Mouse (Mus musculus): ENCODE data around the gene Gna12. TPM values are rescaled to one million over a fixed set of nuclear protein-coding genes. Genes with fewer than 3 reads are reported as not detected.

Gna12 gene
- polyA plus RNA-seq, 1 experiment: 42.1 TPM

DNA sequence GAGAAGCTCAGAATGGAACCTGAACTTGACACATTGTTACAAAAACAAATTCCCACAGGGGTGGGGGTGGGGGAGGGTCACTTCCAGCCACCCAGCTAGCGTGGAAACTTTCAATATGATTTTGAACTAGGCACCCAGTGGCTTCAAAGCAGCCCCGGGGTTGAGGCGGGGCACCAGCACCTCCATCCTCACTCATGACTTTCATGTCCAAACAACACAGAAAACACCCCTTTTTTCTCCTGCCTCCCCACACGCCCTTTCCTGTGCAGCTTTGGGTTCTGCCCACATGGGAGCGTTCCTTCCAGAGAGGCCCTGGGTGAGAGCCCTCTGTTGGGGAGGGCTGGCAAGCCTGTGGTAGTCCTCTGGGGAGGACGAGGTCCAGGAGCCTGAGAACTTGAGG is 41.0 kb upstream of the Gna12 start:
- H3K79me2 ChIP-seq (ENCODE audit: control insufficient read depth, insufficient read depth): no peaks in the 10 kb centered on the region
- no peak overlapping the region for H3K4me3 ChIP-seq (ENCODE audit: insufficient read depth, poor library complexity, severe bottlenecking)
- TF ChIP-seq FOSL1 (IDR thresholded peaks at IDR 0.05; ENCODE audit: insufficient read depth, low read length, poor library complexity, severe bottlenecking) (no peak), MYOD1 (IDR thresholded peaks at IDR 0.05; ENCODE audit: control insufficient read depth, insufficient read length, low read depth) (no peak)
- H3K79me3 ChIP-seq (ENCODE audit: low read depth): no peaks in the 10 kb centered on the region
- H3K27me3 ChIP-seq (ENCODE audit: control insufficient read depth, insufficient read depth, insufficient read length): peaks cover 13% of the 10 kb centered on the region
- H3K36me3 ChIP-seq (ENCODE audit: control insufficient read depth, insufficient read depth): no peaks in the 10 kb centered on the region
- no peak overlapping the region for H3ac ChIP-seq (ENCODE audit: control insufficient read depth, insufficient read length, low read depth)

DNA sequence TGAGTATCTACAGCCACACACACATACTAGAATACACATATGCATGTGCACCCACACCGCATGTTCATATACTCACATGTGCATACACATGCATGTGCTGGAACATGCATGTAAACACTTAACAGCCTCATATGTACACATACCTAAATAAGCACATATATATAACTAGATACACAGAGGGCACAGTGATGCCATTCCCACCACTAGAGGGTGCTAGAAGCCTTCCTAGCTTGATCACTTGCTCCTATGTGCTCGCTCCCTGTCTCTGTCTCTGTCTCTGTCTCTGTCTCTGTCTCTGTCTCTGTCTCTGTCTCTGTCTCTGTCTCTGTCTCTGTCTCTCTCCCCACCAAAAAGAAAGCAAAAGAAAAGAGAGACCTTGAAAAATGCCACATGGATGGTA is 38.8 kb upstream of the Gna12 start:
- Histone ChIP-seq H3K27me3 (ENCODE audit: control insufficient read depth, insufficient read depth, insufficient read length) (peaks cover 13% of the 10 kb centered on the region), H3ac (ENCODE audit: control insufficient read depth, insufficient read length, low read depth) (no peak overlapping the region), H3K4me3 (ENCODE audit: insufficient read depth, poor library complexity, severe bottlenecking) (no peak overlapping the region), H3K79me2 (ENCODE audit: control insufficient read depth, insufficient read depth) (no peaks in the 10 kb centered on the region), H3K36me3 (ENCODE audit: control insufficient read depth, insufficient read depth) (no peaks in the 10 kb centered on the region), H3K79me3 (ENCODE audit: low read depth) (no peaks in the 10 kb centered on the region)
- TF ChIP-seq CTCF (IDR thresholded peaks at IDR 0.05; ENCODE audit: control insufficient read depth, insufficient read depth, insufficient read length) (peak; percentile 54), MYOD1 (IDR thresholded peaks at IDR 0.05; ENCODE audit: control insufficient read depth, insufficient read length, low read depth) (no peak)

DNA sequence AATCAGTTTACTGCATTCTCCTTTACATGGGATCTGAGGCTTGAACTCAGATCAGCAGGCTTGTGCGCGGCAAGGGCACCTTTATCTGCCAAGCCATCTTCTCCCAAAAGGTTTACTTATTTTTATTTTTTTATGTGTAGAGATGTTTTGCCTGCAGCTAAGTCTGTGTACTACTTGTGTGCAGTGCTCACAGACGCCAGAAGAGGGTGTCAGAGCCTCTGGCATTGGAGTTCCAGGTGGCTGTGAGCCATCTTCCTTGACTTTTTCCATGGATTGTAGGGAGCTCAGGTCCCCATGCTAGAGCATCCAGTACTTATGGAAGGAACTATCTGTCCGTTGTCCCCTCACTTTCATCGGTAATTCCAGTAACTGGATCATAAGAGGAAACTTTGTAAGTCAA is 29.5 kb upstream of the Gna12 start:
- H3K4me3 ChIP-seq (ENCODE audit: insufficient read depth, poor library complexity, severe bottlenecking): no peak overlapping the region
- H3K79me2 ChIP-seq (ENCODE audit: control insufficient read depth, insufficient read depth): no peaks in the 10 kb centered on the region
- H3K27me3 ChIP-seq (ENCODE audit: control insufficient read depth, insufficient read depth, insufficient read length): no peaks in the 10 kb centered on the region
- H3K79me3 ChIP-seq (ENCODE audit: low read depth): no peaks in the 10 kb centered on the region
- no peaks in the 10 kb centered on the region for H3K36me3 ChIP-seq (ENCODE audit: control insufficient read depth, insufficient read depth)
- no peak overlapping the region for H3ac ChIP-seq (ENCODE audit: control insufficient read depth, insufficient read length, low read depth)
- no peak for TF ChIP-seq USF1 (IDR thresholded peaks at IDR 0.05; ENCODE audit: low read depth)
- TF ChIP-seq FOSL1 (IDR thresholded peaks at IDR 0.05; ENCODE audit: insufficient read depth, low read length, poor library complexity, severe bottlenecking): no peak
- no peak for TF ChIP-seq CEBPB (IDR thresholded peaks at IDR 0.05; ENCODE audit: low read depth)
- no peak for TF ChIP-seq CTCF (IDR thresholded peaks at IDR 0.05; ENCODE audit: control insufficient read depth, insufficient read depth, insufficient read length)
- TF ChIP-seq MYOG (IDR thresholded peaks at IDR 0.05; ENCODE audit: control insufficient read depth, extremely low read depth, insufficient read length): no peak
- no peak for TF ChIP-seq MAX (IDR thresholded peaks at IDR 0.05)
- TF ChIP-seq MYOD1 (IDR thresholded peaks at IDR 0.05; ENCODE audit: control insufficient read depth, insufficient read length, low read depth): no peak

DNA sequence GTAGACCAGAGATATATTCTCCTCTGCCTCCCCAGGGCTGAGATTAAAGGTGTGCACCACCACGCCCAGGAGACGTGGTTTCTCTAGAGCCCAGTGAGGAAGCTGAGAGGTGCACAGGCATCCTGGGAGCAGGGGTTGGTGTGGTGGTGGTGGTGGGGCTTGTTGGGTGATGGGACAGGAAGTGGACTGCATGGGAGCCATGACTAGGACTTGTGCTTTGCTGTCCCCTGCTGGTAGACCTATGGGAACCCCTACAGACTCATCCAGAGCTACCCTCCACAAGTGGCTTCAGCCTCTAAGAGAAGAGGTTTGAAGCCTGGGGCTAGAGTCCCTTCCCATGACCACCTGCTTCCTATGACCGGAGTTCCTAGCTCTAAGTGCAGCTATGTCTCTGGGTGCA is 28.1 kb upstream of the Gna12 start:
- H3K36me3 ChIP-seq (ENCODE audit: control insufficient read depth, insufficient read depth): no peaks in the 10 kb centered on the region
- no peak for TF ChIP-seq MAX (IDR thresholded peaks at IDR 0.05)
- TF ChIP-seq USF1 (IDR thresholded peaks at IDR 0.05; ENCODE audit: low read depth): no peak
- TF ChIP-seq FOSL1 (IDR thresholded peaks at IDR 0.05; ENCODE audit: insufficient read depth, low read length, poor library complexity, severe bottlenecking): no peak
- no peak for TF ChIP-seq CTCF (IDR thresholded peaks at IDR 0.05; ENCODE audit: control insufficient read depth, insufficient read depth, insufficient read length)
- TF ChIP-seq MYOG (IDR thresholded peaks at IDR 0.05; ENCODE audit: control insufficient read depth, extremely low read depth, insufficient read length): no peak
- TF ChIP-seq MYOD1 (IDR thresholded peaks at IDR 0.05; ENCODE audit: control insufficient read depth, insufficient read length, low read depth): no peak
- H3K79me3 ChIP-seq (ENCODE audit: low read depth): no peaks in the 10 kb centered on the region
- no peak overlapping the region for H3K4me3 ChIP-seq (ENCODE audit: insufficient read depth, poor library complexity, severe bottlenecking)
- H3K27me3 ChIP-seq (ENCODE audit: control insufficient read depth, insufficient read depth, insufficient read length): no peaks in the 10 kb centered on the region
- no peak overlapping the region for H3ac ChIP-seq (ENCODE audit: control insufficient read depth, insufficient read length, low read depth)
- H3K79me2 ChIP-seq (ENCODE audit: control insufficient read depth, insufficient read depth): no peaks in the 10 kb centered on the region

DNA sequence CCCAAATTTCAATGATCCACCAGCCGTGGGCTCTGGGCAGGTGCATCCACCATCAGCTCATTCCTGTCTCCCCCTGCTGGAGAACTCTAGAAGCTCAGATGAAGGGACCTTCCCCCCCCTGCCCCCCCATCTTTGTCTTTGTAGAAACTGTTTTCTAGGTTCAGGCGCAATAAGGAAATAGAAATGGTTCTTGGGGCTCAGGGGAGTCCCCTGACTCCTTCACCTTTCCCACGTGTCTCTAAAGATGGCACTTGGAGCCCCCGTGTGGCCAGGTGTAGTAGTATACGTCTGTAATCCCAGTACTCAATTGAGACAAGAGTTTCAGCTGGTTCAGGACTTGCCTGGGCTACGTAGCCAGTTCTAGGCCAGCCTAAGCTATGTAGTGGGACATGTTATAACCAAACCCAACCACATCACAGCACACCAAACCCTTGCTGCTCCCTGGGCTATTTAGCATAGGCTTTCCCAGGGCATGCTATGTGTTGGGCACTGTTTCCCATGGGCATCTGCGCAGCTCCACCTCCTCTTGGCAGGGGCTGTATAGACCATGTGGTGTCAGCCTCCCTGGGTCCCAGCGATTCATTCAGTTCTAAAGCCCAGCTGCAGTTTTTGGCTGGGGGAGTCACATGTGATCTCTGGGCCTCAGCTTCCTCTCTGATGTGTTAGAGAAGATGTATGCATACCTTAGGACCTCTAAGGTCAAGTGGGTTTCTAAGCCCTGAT is 27.4 kb upstream of the Gna12 start:
- Histone ChIP-seq H3K79me2 (ENCODE audit: control insufficient read depth, insufficient read depth) (no peaks in the 10 kb centered on the region), H3K4me3 (ENCODE audit: insufficient read depth, poor library complexity, severe bottlenecking) (no peak overlapping the region), H3K79me3 (ENCODE audit: low read depth) (no peaks in the 10 kb centered on the region), H3K36me3 (ENCODE audit: control insufficient read depth, insufficient read depth) (no peaks in the 10 kb centered on the region), H3ac (ENCODE audit: control insufficient read depth, insufficient read length, low read depth) (no peak overlapping the region), H3K27me3 (ENCODE audit: control insufficient read depth, insufficient read depth, insufficient read length) (no peaks in the 10 kb centered on the region)
- TF ChIP-seq MAX (IDR thresholded peaks at IDR 0.05): no peak
- no peak for TF ChIP-seq USF1 (IDR thresholded peaks at IDR 0.05; ENCODE audit: low read depth)
- no peak for TF ChIP-seq FOSL1 (IDR thresholded peaks at IDR 0.05; ENCODE audit: insufficient read depth, low read length, poor library complexity, severe bottlenecking)
- TF ChIP-seq CEBPB (IDR thresholded peaks at IDR 0.05; ENCODE audit: low read depth): no peak
- no peak for TF ChIP-seq MYOD1 (IDR thresholded peaks at IDR 0.05; ENCODE audit: control insufficient read depth, insufficient read length, low read depth)
- TF ChIP-seq MYOG (IDR thresholded peaks at IDR 0.05; ENCODE audit: control insufficient read depth, extremely low read depth, insufficient read length): no peak
- no peak for TF ChIP-seq CTCF (IDR thresholded peaks at IDR 0.05; ENCODE audit: control insufficient read depth, insufficient read depth, insufficient read length)

DNA sequence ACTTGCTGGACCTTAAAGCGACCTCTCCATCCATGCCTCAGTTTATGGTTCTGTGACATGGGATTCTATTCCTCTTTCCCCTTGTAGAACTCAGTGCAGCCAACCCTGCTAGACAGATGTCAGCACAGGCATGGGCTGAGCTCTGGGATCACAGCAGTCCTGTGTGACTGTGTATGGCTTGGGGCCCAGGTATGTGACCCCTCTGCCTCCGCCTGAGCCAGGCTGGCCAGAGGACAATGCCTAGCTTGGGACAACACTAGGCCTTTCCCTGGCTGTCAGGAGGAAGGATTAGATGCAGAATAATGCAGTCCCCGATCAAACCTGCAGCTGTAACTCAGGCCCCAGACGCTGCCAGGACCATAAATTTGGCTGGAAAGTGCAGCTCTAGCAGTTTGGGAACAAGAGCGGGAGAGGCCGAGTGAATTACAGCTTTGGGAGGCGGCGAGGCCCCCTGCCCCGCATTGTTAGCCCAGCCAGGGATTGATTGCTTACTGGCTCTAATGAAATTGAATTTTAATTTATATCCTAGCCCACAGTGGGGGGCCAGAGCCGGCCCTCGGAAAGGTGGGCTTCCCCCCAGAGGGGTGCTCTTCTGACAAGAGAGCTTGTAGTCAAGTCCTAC is 25.8 kb upstream of the Gna12 start:
- Histone ChIP-seq H3K79me2 (ENCODE audit: control insufficient read depth, insufficient read depth) (no peaks in the 10 kb centered on the region), H3K36me3 (ENCODE audit: control insufficient read depth, insufficient read depth) (no peaks in the 10 kb centered on the region), H3ac (ENCODE audit: control insufficient read depth, insufficient read length, low read depth) (no peak overlapping the region), H3K4me3 (ENCODE audit: insufficient read depth, poor library complexity, severe bottlenecking) (no peak overlapping the region), H3K79me3 (ENCODE audit: low read depth) (no peaks in the 10 kb centered on the region), H3K27me3 (ENCODE audit: control insufficient read depth, insufficient read depth, insufficient read length) (no peaks in the 10 kb centered on the region)
- TF ChIP-seq FOSL1 (IDR thresholded peaks at IDR 0.05; ENCODE audit: insufficient read depth, low read length, poor library complexity, severe bottlenecking) (no peak), MAX (IDR thresholded peaks at IDR 0.05) (no peak), MYOD1 (IDR thresholded peaks at IDR 0.05; ENCODE audit: control insufficient read depth, insufficient read length, low read depth) (no peak)

Data from C2C12 (cell line).